Mouse (Mus musculus) erythroblast, embryonic 14.5 days (primary cell): ENCODE results near the gene Stx11. TPM values are rescaled to one million over a fixed set of nuclear protein-coding genes. Genes with fewer than 3 reads are reported as not detected.

Source experiments
- H3K27me3 ChIP-seq: 2 replicates; pipeline ENCODE4 v1.6.1; 2012; ENCODE audit warnings: inconsistent platforms; ENCODE audit not compliant: control insufficient read depth
- H3K36me3 ChIP-seq: 2 replicates; pipeline ENCODE4 v1.6.1; 2012; ENCODE audit warnings: mild to moderate bottlenecking, inconsistent platforms; ENCODE audit not compliant: control insufficient read depth
- H3K4me1 ChIP-seq: 2 replicates; pipeline ENCODE4 v1.6.1; 2012; ENCODE audit warnings: inconsistent platforms; ENCODE audit not compliant: control insufficient read depth
- H3K4me3 ChIP-seq: replicated peaks from 2 replicates; pipeline ENCODE3; 2012; ENCODE audit warnings: moderate library complexity, mild to moderate bottlenecking, inconsistent platforms
- H3K9me3 ChIP-seq: 2 replicates; pipeline ENCODE4 v1.6.1; 2012; ENCODE audit warnings: low read length, inconsistent platforms, mixed read lengths; ENCODE audit not compliant: control insufficient read depth
- GATA1 ChIP-seq: IDR thresholded peaks from 2 replicates; pipeline ENCODE4 v1.6.1; 2012; ENCODE audit warnings: low read length, inconsistent platforms, mixed read lengths
- TAL1 ChIP-seq: IDR thresholded peaks from 3 replicates; pipeline ENCODE4 v1.6.1; 2012; ENCODE audit warnings: low read length, inconsistent platforms, mixed read lengths
- polyA plus RNA-seq: library from polyadenylated mRNA; stranded (reverse); fragments of >175 nt; gene quantifications from 2 replicates; pipeline ENCODE4 v1.2.3, GENCODE M21; 2012

Gene Stx11
- polyA plus RNA-seq, 1 experiment: 1.2 TPM

DNA sequence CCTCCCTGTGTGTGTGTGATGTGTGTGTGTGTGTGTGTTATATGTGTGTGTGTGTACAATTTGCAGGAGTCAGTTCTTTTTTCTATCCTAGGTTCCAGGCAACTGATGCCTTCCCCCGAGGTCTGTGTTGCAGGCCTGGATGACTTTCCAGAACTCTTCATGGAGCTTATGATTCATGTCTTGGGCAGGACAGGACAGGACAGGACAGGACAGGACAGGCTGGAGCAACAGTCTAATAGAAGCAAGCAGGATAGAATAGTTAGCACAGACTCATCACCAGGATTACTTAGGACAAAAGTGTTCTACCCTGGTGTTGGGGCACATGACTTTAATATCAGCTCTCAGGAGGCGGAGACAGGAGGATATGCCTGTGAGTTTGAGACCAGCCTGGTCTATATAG lies 25.3 kb downstream of the Stx11 start:
- Histone ChIP-seq H3K9me3 (no peaks in the 10 kb centered on the region), H3K4me1 (peaks cover 4% of the 10 kb centered on the region; the same call in 1 of the 2 replicates), H3K4me3 (no peak overlapping the region), H3K36me3 (peaks cover 24% of the 10 kb centered on the region), H3K27me3 (peaks cover 19% of the 10 kb centered on the region)
- TF ChIP-seq GATA1 (no peak), TAL1 (no peak)

DNA sequence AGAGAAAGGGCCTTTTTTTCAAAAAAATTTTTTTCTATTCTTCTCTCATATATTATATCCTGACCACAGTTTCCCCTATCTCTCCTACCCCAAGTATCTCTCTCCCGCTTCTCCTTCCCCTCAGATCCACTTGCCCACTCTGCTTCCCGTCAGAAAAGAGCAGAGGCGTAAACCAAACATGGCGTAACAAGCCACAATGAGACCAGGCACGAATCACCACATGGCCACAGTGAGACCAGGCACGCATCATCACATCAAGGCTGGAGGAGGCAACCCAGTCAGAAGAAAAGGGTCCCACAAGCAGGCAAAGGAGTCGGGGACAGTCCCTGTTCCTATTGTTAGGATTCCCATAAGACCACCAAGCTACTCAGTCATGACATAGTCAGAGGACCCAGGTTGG lies 28.0 kb downstream of the Stx11 start:
- Histone ChIP-seq H3K4me1 (peaks cover 1% of the 10 kb centered on the region; the same call in 1 of the 2 replicates), H3K27me3 (peaks cover 4% of the 10 kb centered on the region), H3K9me3 (no peaks in the 10 kb centered on the region), H3K4me3 (no peak overlapping the region), H3K36me3 (peaks cover 8% of the 10 kb centered on the region)
- TF ChIP-seq TAL1 (no peak), GATA1 (no peak)

DNA sequence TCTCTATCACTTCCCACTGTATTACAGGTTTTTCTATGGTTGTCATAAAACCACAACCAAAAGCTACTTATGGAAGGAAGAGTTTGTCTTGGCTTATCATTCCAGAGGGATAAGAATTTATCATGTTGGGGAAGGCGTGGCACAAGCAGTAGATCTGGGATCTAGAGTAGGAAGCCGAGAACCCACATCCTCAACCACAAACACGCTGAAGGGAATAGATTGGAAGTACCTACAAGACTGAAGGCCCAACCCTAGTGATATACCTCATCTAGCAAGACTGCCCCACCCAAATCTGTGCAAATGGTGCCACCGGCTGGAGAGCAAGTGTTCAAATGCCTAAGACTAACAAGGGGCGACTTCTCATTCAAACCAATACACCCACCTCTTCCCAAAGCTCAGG lies 28.5 kb downstream of the Stx11 start:
- Histone ChIP-seq H3K9me3 (no peaks in the 10 kb centered on the region), H3K27me3 (no peaks in the 10 kb centered on the region; the same call in 1 of the 2 replicates), H3K36me3 (peaks cover 3% of the 10 kb centered on the region), H3K4me1 (no peaks in the 10 kb centered on the region), H3K4me3 (no peak overlapping the region)
- TF ChIP-seq GATA1 (no peak), TAL1 (no peak)

DNA sequence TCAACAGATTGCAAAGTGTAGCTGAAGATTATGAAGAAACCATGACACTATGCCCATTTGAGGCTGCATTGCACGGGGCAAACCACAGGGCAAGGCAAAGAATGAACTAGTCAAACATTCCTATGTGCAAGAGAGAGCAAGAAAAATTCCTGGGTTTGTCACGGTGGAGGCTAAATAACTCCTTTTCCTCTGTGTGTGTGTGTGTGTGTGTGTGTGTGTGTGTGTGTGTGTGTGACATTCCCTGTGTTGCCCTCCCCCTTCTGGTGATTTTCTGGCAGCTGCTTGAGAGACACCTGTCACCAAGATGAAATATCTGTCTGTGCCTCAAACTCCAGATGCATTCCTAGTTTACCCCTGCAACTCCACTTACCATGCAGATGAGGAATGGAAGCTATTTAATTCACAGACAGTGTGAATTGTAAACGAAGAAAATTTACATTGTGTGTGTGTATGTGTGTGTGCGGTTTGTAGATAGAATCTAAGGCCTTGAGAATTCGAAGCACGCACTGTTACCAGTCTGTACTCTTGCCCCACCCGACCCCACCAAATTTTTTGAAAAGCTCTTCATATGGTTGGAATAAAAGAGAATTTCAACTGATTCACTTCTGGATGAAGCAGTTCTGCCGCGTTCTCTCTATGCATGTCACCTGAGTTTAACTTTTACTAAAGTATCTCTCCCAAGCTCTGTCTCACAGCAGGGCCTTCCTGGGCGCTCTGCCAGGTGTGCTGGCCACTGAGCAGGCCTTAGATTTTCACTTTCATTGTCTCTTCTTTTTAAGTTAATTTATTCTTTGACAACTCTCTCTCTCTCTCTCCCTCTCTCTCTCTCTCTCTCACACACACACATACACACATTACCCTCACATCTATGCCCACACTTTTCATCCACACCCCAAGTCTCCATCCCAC lies 32.4 kb downstream of the Stx11 start:
- TF ChIP-seq TAL1 (no peak), GATA1 (no peak)
- Histone ChIP-seq H3K36me3 (no peaks in the 10 kb centered on the region), H3K27me3 (no peaks in the 10 kb centered on the region), H3K4me3 (no peak overlapping the region), H3K9me3 (no peaks in the 10 kb centered on the region), H3K4me1 (peaks cover 5% of the 10 kb centered on the region)

DNA sequence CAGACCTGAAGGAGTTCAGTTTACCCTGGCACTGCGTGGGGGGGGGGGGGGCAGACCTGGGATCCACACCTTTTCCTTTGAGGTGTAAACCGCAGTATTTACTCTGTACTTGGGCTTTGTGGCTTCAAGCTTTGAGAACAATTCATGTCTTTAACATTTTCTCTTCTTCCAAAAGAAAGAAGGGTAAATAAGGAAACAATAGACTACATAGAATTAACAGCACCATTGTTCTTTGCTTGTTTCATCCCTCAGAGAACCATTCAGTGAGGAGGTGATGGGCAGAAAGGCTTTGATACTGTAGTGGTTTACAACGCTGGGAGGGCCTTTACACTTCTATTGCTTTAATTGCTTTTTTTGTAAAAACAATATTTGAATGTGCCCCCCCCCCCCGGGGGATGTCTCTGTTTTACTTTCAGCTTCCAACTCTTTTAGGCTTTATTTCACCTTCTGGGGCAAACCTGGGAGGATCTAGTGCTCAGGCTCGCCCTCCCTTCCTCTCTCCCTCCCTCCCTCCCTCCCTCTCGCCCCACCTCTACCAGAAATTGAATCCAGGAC lies 33.7 kb downstream of the Stx11 start:
- no peaks in the 10 kb centered on the region for H3K9me3 ChIP-seq
- no peak overlapping the region for H3K4me3 ChIP-seq
- peaks cover 5% of the 10 kb centered on the region for H3K4me1 ChIP-seq
- TF ChIP-seq TAL1 (no peak), GATA1 (no peak)
- H3K27me3 ChIP-seq: no peaks in the 10 kb centered on the region
- H3K36me3 ChIP-seq: no peaks in the 10 kb centered on the region

DNA sequence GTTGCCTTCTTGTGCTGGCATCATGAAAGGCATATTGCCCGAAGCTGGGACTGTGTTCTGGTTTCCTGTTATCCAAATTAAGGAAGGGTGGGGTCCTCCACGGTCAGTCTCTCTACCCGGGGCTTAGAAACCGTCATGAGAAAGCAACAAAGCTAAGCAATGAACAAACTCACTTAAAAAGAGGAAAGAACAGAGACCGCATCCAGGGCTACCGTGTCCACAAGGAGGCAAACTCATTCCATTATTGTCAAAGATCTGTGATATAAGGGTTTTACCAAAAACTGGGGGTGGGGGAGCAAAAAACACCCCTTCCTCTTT lies 34.3 kb downstream of the Stx11 start:
- no peak for TF ChIP-seq TAL1
- no peak for TF ChIP-seq GATA1
- Histone ChIP-seq H3K27me3 (no peaks in the 10 kb centered on the region), H3K4me1 (peaks cover 5% of the 10 kb centered on the region), H3K36me3 (no peaks in the 10 kb centered on the region), H3K4me3 (no peak overlapping the region), H3K9me3 (no peaks in the 10 kb centered on the region)

DNA sequence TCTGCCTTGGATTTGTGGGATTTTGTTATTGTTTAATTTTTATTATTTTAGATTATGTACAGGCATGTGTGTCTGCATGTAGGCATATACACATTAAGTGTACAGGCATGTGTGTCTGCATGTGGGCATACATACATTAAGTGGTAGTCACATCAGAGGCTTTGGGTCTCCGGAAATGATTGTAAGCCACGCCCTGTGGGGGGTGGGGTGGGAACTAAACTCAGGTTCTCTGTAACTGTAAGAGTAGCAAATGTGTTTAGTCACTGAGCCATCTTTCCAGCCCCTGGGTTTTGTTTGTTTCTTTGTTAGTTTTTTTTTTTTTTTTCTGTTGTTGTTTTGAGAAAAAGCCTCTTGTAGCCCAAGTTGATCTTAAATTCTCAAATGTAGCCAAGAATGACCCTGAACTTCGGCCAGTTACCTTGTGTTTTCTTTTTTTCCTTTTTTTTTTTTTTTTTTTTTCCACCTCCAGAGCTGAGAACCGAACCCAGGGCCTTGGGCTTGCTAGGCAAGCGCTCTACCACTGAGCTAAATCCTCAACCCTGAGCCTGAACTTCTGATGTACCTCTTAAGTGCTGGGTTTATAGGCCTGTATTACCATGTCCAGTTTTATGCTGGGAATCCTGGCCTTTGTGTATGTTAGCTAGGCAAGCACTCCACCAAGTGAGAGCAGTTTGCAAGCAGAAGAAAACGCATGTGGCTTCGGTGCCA lies 34.8 kb downstream of the Stx11 start:
- Histone ChIP-seq H3K4me3 (no peak overlapping the region), H3K9me3 (no peaks in the 10 kb centered on the region), H3K27me3 (no peaks in the 10 kb centered on the region), H3K4me1 (peaks cover 5% of the 10 kb centered on the region), H3K36me3 (no peaks in the 10 kb centered on the region)
- TF ChIP-seq GATA1: no peak
- no peak for TF ChIP-seq TAL1

DNA sequence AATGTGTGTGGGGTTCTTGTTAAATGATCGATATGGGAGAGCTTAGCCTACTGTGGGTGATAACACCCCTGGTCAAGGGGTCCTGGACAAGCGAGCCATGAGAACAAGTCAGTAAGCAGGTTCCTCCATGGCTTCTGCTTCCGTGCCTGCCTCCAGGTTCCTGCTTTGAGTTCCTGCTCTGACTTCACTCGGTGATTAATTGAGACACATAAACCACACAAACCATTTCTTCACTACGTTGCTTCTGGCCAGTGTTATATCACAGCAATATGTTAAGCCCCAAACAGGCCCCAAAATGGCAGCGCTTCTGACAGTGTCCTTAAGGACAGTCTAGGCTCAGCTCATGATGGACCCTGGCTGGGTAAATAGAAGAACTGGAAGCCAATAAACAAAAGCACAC lies 35.9 kb downstream of the Stx11 start:
- TF ChIP-seq TAL1 (no peak), GATA1 (no peak)
- Histone ChIP-seq H3K4me3 (no peak overlapping the region), H3K9me3 (no peaks in the 10 kb centered on the region), H3K36me3 (no peaks in the 10 kb centered on the region), H3K4me1 (peaks cover 11% of the 10 kb centered on the region), H3K27me3 (no peaks in the 10 kb centered on the region)
